Mouse (Mus musculus): ENCODE measurements at regions not wholly inside any gene's neighbourhood (a gene's known extent, or its start where the extent isn't known, plus 50 kb on each side); places are given as distances from the start of the nearest gene placed in this dataset.

GRCm38 (mm10) chr2:174880659-174881058, 120.2 kb downstream of the Edn3 start:
- ATAC-seq (replicated peaks; ENCODE audit: insufficient number of reproducible peaks, low FRiP score, low TSS enrichment, poor library complexity, severe bottlenecking): peak; percentile 54; the same call in 1 of the 2 replicates

GRCm38 (mm10) chr2:174884232-174885225, 124.1 kb downstream of the Edn3 start:
- ATAC-seq (replicated peaks; ENCODE audit: insufficient number of reproducible peaks, low FRiP score, low TSS enrichment, poor library complexity, severe bottlenecking): no peak

GRCm38 (mm10) chr2:174892658-174893057, 117.4 kb upstream of the Gm14444 start:
- ATAC-seq (replicated peaks; ENCODE audit: insufficient number of reproducible peaks, low FRiP score, low TSS enrichment, poor library complexity, severe bottlenecking): no peak

- ATAC-seq (replicated peaks; ENCODE audit: insufficient number of reproducible peaks, low FRiP score, low TSS enrichment, poor library complexity, severe bottlenecking): no peak
Measured at GRCm38 (mm10) chr2:174897424-174897823, 112.6 kb upstream of the Gm14444 start.

- ATAC-seq (replicated peaks; ENCODE audit: insufficient number of reproducible peaks, low FRiP score, low TSS enrichment, poor library complexity, severe bottlenecking): no peak
Measured at GRCm38 (mm10) chr2:174899940-174900670, 109.9 kb upstream of the Gm14444 start.

GRCm38 (mm10) chr2:174900671-174900991, 109.4 kb upstream of the Gm14444 start:
- no peak for ATAC-seq (replicated peaks; ENCODE audit: insufficient number of reproducible peaks, low FRiP score, low TSS enrichment, poor library complexity, severe bottlenecking)

- no peak for ATAC-seq (replicated peaks; ENCODE audit: insufficient number of reproducible peaks, low FRiP score, low TSS enrichment, poor library complexity, severe bottlenecking)
Measured at GRCm38 (mm10) chr2:174901801-174902200, 108.2 kb upstream of the Gm14444 start.

GRCm38 (mm10) chr2:174903627-174904026, 106.4 kb upstream of the Gm14444 start:
- ATAC-seq (replicated peaks; ENCODE audit: insufficient number of reproducible peaks, low FRiP score, low TSS enrichment, poor library complexity, severe bottlenecking): no peak

- no peak for ATAC-seq (replicated peaks; ENCODE audit: insufficient number of reproducible peaks, low FRiP score, low TSS enrichment, poor library complexity, severe bottlenecking)
Measured at GRCm38 (mm10) chr2:174905865-174906639, 104.0 kb upstream of the Gm14444 start.

GRCm38 (mm10) chr2:174917146-174917905, 92.7 kb upstream of the Gm14444 start:
- ATAC-seq (replicated peaks; ENCODE audit: insufficient number of reproducible peaks, low FRiP score, low TSS enrichment, poor library complexity, severe bottlenecking): no peak

GRCm38 (mm10) chr2:174917975-174918374, 92.1 kb upstream of the Gm14444 start:
- no peak for ATAC-seq (replicated peaks; ENCODE audit: insufficient number of reproducible peaks, low FRiP score, low TSS enrichment, poor library complexity, severe bottlenecking)

- no peak for ATAC-seq (replicated peaks; ENCODE audit: insufficient number of reproducible peaks, low FRiP score, low TSS enrichment, poor library complexity, severe bottlenecking)
Measured at GRCm38 (mm10) chr2:174922208-174922607, 87.8 kb upstream of the Gm14444 start.

- ATAC-seq (replicated peaks; ENCODE audit: insufficient number of reproducible peaks, low FRiP score, low TSS enrichment, poor library complexity, severe bottlenecking): no peak
Measured at GRCm38 (mm10) chr2:174929718-174930117, 80.3 kb upstream of the Gm14444 start.

- peak; percentile 78 for ATAC-seq (replicated peaks; ENCODE audit: insufficient number of reproducible peaks, low FRiP score, low TSS enrichment, poor library complexity, severe bottlenecking)
Measured at GRCm38 (mm10) chr2:174932137-174933012, 77.7 kb upstream of the Gm14444 start.

GRCm38 (mm10) chr2:174933013-174933353, 77.1 kb upstream of the Gm14444 start:
- ATAC-seq (replicated peaks; ENCODE audit: insufficient number of reproducible peaks, low FRiP score, low TSS enrichment, poor library complexity, severe bottlenecking): no peak

GRCm38 (mm10) chr2:174936665-174937064, 73.4 kb upstream of the Gm14444 start:
- ATAC-seq (replicated peaks; ENCODE audit: insufficient number of reproducible peaks, low FRiP score, low TSS enrichment, poor library complexity, severe bottlenecking): no peak

GRCm38 (mm10) chr2:174937930-174938329, 72.1 kb upstream of the Gm14444 start:
- no peak for ATAC-seq (replicated peaks; ENCODE audit: insufficient number of reproducible peaks, low FRiP score, low TSS enrichment, poor library complexity, severe bottlenecking)

- no peak for ATAC-seq (replicated peaks; ENCODE audit: insufficient number of reproducible peaks, low FRiP score, low TSS enrichment, poor library complexity, severe bottlenecking)
Measured at GRCm38 (mm10) chr2:174942221-174942620, 67.8 kb upstream of the Gm14444 start.

Data from monocyte, adult 5-6 weeks (primary cell).